ENCODE assay signal across 10 mouse cellular contexts in genomic region chr5:140095203-140095602, GRCm38 (mm10).
A peak's percentile ranks its signal among the peaks of the same experiment; 100 is the strongest.
DNase-seq lines count a peak whose midpoint lies in the region; TF ChIP-seq lines count a peak whose summit lies in the region.
"Had no signal": no experiment of that assay in that cellular context is flagged by ENCODE, and none has a peak within 500 bp of the region (broad histone marks: within the 10 kb centered on the region; RNA-seq: fewer than 3 reads in every experiment).

No protein-coding gene starts in this region.

- no peak for TF ChIP-seq POLR2A in myocyte (IDR thresholded peaks at IDR 0.05; ENCODE audit: insufficient read length, low read depth)

- H3K27me3 ChIP-seq in myocyte (ENCODE audit: control insufficient read depth, insufficient read depth, insufficient read length): no peaks in the 10 kb centered on the region
- H3K27me3 ChIP-seq: intestine, embryonic 15.5 days; Patski had no signal

- H3K36me3 ChIP-seq in myocyte (ENCODE audit: control insufficient read depth, insufficient read depth): no peaks in the 10 kb centered on the region
- H3K36me3 ChIP-seq: intestine, embryonic 15.5 days had no signal

- H3K4me3 ChIP-seq in myocyte: no peak overlapping the region
- H3K4me3 ChIP-seq: intestine, embryonic 15.5 days had no signal

- peak; percentile 32 for DNase-seq in cerebellum, adult 9-10 months
- DNase-seq in cerebellum, adult 8-10 months: no peak
- peak; percentile 33 to 57 for DNase-seq in frontal cortex, postnatal 14 days (ENCODE audit: low spot score in 2 of 2)
- DNase-seq in layer of hippocampus, postnatal 10 days (ENCODE audit: low spot score in 2 of 2): peak; percentile 74 to 81
- no peak for DNase-seq in gastrocnemius, postnatal 10 days
- DNase-seq in heart, postnatal 25 days (ENCODE audit: low spot score): no peak
- DNase-seq in yolk sac, embryonic 10.5 days (ENCODE audit: low spot score): no peak

- no peaks in the 10 kb centered on the region for H3K79me2 ChIP-seq in myocyte (ENCODE audit: control insufficient read depth, insufficient read depth)

- intact Hi-C loops in heart, postnatal 25 days (cut with DNase I): no loop called here

- H3ac ChIP-seq in myocyte (ENCODE audit: control insufficient read depth, insufficient read length): no peak overlapping the region

- H3K4me2 ChIP-seq in myocyte (ENCODE audit: low read depth): no peak overlapping the region
- H3K4me2 ChIP-seq: intestine, embryonic 15.5 days had no signal

TF ChIP-seq in myocyte, 11 proteins besides CTCF, POLR2A, EP300 and RAD21:
- TF ChIP-seq MYOG (IDR thresholded peaks at IDR 0.05; ENCODE audit: control insufficient read depth in 1 of 3, insufficient read depth in 1 of 3, insufficient read length in 2 of 3, low read depth in 2 of 3): peak in 2 of 3 experiments; percentile 8 to 62
- TF ChIP-seq MYOD1 (IDR thresholded peaks at IDR 0.05; ENCODE audit: control insufficient read depth in 1 of 3, insufficient read length in 2 of 3, low read depth in 2 of 3): peak in 1 of 3 experiments; percentile 19
- no peak for TF ChIP-seq MAX (IDR thresholded peaks at IDR 0.05; ENCODE audit: low read depth)
- no peak for TF ChIP-seq REST (IDR thresholded peaks at IDR 0.05; ENCODE audit: insufficient read depth, insufficient read length)
- TF ChIP-seq CEBPB (IDR thresholded peaks at IDR 0.05; ENCODE audit: insufficient read depth, poor library complexity, severe bottlenecking): no peak

Comparison
In these comparisons a context has a peak if more than half of its experiments do, and no peak if none do; other contexts are left out.
1. DNase-seq: peak in cerebellum, adult 9-10 months (single experiment), frontal cortex, postnatal 14 days (2 of 2) and layer of hippocampus, postnatal 10 days (2 of 2); none in cerebellum, adult 8-10 months (single experiment), gastrocnemius, postnatal 10 days (single experiment), heart, postnatal 25 days (single experiment) and yolk sac, embryonic 10.5 days (single experiment).